16 mouse cellular contexts compared by ENCODE assay signal in the genomic region with DNA sequence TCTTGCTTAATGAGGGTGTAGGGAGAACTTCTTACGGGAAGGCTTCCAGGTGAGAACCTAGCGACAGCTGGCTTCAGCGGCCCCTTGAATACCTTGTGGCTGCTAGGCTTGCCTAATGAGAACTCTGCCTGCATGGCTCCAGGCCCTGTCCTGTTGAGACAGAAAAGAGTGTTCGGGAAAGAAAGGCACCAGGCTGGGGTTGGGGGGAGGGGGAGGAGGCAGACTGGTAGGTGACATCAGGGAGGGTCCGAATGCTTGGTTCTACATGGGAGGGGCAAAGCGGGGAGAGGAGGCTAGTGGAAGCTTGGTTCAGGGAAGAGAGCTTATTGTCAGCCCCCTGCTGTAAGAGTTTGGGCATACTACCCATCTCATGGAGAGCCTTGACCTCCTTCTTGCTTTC.
"Had no signal": no experiment of that assay in that cellular context is flagged by ENCODE, and none has a peak within 500 bp of the region (broad histone marks: within the 10 kb centered on the region; RNA-seq: fewer than 3 reads in every experiment).

No protein-coding gene starts in this region.

- H3K36me3 ChIP-seq: lung, embryonic 15.5 days; midbrain, embryonic 13.5 days; midbrain, embryonic 15.5 days; neural tube, embryonic 12.5 days; stomach, embryonic 15.5 days had no signal

- H3K27ac ChIP-seq: lung, embryonic 15.5 days; macrophage; midbrain, embryonic 13.5 days; midbrain, embryonic 15.5 days; neural tube, embryonic 12.5 days; stomach, embryonic 15.5 days; stomach, postnatal 0 days had no signal

- H3K9me3 ChIP-seq: lung, embryonic 15.5 days; megakaryocyte, embryonic 14.5 days; midbrain, embryonic 13.5 days; midbrain, embryonic 15.5 days; neural tube, embryonic 12.5 days; stomach, embryonic 15.5 days had no signal

- H3K4me3 ChIP-seq: lung, embryonic 15.5 days; megakaryocyte, embryonic 14.5 days; midbrain, embryonic 13.5 days; midbrain, embryonic 15.5 days; neural tube, embryonic 12.5 days; stomach, embryonic 15.5 days had no signal

- DNase-seq: lung, adult 18-20 months; lung, postnatal 14 days; lung, postnatal 36 days; right cerebral cortex, postnatal 14 days; thymus, adult 2 months; thymus, postnatal 25 days; thymus, postnatal 4 days had no signal

- H3K9ac ChIP-seq: lung, embryonic 15.5 days; midbrain, embryonic 13.5 days; midbrain, embryonic 15.5 days; neural tube, embryonic 12.5 days; stomach, embryonic 15.5 days had no signal

- ATAC-seq: lung, postnatal 0 days; midbrain, embryonic 13.5 days; midbrain, embryonic 15.5 days had no signal

- H3K27me3 ChIP-seq: lung, embryonic 15.5 days; megakaryocyte, embryonic 14.5 days; midbrain, embryonic 13.5 days; midbrain, embryonic 15.5 days; neural tube, embryonic 12.5 days; stomach, embryonic 15.5 days had no signal
